Mouse (Mus musculus): ENCODE results near the gene Sorcs2.

Sorcs2 gene

GRCm38 (mm10) chr5:36006586-36006985 lies 391.4 kb downstream of the Sorcs2 start:
- DNase-seq (ENCODE audit: low read depth, low spot score): no peak

DNA sequence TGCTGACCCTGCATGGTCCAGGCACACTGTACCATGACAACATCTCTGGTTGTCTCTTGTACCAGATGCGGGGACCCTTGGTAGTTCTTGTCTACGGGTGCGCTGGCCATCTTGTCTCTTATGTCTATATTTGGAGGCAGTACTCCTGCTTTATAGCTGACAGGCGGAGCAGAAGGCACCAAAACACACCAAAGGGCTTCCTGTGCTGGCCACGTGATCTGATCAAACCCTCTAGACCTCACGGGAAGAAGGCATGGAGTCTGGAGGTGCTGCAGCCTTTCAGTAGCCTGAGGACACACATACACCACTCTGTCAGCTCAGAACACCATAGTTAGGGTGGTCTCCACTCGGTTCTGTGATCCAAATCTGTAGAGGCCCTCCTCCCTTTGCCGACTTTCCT lies 391.8 kb downstream of the Sorcs2 start:
- no peak for DNase-seq (ENCODE audit: low read depth, low spot score)

DNA sequence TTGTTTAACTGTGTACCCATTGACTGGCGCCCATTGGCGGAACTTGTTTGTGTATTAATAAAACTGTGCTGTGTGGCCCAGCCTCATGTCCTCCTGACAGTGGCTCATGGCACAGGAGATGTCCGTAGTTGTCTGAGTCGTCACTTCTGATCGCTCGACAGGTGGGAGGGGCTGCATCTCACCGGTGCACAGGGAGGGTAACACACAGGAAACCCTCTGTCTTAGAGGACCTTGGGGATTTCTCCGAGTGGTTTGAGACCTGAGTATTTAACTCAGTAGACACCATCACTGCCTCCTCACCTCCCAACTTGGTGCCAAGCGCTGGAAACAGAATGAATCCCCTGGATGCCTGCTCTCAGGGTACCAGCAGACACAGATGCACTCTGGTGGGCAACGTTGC lies 394.1 kb downstream of the Sorcs2 start:
- DNase-seq (ENCODE audit: low read depth, low spot score): no peak

- DNase-seq (ENCODE audit: low read depth, low spot score): peak; percentile 17
These were observed 407.8 kb downstream of the Sorcs2 start for GRCm38 (mm10) chr5:35989986-35990735.

DNA sequence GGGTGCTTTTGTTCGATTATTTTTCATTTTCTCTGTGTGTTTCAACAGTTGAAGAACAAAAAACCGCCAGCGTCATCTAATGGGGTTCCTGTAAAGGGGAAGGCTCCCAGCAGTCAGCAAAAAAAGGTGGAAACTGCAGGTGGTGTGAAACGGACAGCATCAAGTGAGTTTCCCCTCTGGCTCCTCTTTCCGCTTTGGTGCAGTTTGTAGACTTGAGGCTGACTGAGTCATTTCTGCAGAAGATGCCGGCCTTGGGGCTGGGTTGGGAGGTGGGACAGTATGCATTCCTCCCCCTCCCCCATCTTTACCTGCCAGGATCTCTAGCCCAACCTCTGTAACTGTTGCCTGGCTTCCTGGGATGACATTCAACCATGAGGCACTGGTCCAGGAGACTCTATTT lies 408.4 kb downstream of the Sorcs2 start:
- DNase-seq (ENCODE audit: low read depth, low spot score): no peak

DNA sequence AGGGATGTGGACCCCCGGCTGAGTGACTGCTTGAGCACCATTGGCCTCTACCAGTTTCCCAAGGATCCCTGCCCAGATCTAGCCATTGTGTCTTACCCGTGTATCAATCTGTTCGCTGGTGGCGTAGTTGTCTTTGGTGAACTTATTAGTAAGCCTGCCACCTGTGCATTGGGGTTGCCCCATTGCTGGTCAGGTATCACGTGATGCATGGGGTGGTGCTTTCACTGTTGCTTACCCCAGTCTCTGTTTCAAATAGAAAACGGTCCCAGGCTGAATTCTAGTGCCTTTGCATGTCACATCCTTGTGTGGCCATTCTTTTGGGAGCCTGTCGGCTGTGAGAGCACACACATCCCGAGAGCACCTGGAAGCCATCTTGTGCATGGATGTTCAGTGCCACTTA lies 409.9 kb downstream of the Sorcs2 start:
- no peak for DNase-seq (ENCODE audit: low read depth, low spot score)

- no peak for DNase-seq (ENCODE audit: low read depth, low spot score)
These were observed 412.3 kb downstream of the Sorcs2 start for GRCm38 (mm10) chr5:35985611-35986010.

DNA sequence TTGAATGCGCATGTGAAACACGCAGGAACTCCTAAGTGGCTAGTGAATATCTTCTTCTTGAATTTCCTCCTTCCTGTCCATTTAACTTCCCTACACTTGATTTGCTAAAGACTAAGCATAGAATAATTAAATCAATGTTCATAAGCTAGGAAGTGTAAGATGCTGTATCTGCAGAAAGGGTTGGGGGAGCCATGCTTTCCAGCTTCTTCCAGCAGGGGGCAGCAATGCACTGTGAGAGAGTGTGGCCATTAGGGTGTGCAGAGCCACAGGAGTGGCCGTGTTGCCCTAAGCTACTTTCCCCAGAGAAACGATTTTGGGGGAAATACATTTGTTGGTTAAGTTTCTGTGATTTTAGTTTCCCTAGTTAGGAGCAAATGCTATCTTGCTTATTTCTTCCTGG lies 416.0 kb downstream of the Sorcs2 start:
- DNase-seq (ENCODE audit: low read depth, low spot score): peak; percentile 54

DNA sequence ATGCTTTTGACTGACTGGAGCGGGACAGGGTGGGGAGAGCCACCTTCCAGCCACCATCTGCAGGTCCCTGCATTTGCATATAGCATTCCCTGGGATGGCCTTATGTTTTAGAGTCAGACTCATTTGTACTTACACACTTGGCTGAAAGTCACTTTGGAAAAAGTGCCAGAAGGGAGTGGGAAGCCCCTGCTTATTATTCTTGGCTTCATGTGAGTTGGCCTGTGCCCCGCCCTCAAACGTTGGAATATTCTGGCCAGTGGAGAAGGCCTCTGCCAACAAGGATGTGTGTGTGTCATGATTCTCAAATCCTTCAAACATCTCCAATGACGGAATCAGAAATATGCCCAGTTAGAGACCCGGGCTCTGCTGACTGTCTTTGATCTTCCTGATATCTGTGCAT lies 416.6 kb downstream of the Sorcs2 start:
- DNase-seq (ENCODE audit: low read depth, low spot score): no peak

GRCm38 (mm10) chr5:35980542-35980941 lies 417.4 kb downstream of the Sorcs2 start:
- no peak for DNase-seq (ENCODE audit: low read depth, low spot score)

- peak; percentile 59 for DNase-seq (ENCODE audit: low read depth, low spot score)
These were observed 422.3 kb downstream of the Sorcs2 start for GRCm38 (mm10) chr5:35975681-35976080.

- DNase-seq (ENCODE audit: low read depth, low spot score): no peak
These were observed 423.7 kb downstream of the Sorcs2 start for GRCm38 (mm10) chr5:35974265-35974664.

DNA sequence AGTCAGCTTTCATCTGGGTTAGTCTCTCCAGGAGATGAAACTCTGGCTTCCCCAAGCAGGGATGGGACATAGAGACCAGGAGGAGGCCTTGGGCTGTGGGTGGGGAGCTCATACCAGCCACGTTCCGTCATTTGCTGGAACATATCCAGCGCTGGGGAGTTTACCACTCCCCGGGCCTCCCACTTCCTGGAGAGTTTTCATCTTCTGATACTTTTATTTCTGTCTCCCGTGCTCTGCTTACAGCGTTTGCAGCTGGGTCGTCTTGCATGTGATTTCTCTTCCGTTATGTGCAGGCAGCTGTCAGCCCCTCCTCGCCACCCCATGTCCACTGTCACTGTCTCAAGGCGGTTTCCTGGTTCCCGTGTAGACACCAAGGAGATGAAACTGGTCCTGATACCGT lies 424.1 kb downstream of the Sorcs2 start:
- DNase-seq (ENCODE audit: low read depth, low spot score): no peak

- DNase-seq (ENCODE audit: low read depth, low spot score): no peak
These were observed 425.2 kb downstream of the Sorcs2 start for GRCm38 (mm10) chr5:35972739-35973138.

DNA sequence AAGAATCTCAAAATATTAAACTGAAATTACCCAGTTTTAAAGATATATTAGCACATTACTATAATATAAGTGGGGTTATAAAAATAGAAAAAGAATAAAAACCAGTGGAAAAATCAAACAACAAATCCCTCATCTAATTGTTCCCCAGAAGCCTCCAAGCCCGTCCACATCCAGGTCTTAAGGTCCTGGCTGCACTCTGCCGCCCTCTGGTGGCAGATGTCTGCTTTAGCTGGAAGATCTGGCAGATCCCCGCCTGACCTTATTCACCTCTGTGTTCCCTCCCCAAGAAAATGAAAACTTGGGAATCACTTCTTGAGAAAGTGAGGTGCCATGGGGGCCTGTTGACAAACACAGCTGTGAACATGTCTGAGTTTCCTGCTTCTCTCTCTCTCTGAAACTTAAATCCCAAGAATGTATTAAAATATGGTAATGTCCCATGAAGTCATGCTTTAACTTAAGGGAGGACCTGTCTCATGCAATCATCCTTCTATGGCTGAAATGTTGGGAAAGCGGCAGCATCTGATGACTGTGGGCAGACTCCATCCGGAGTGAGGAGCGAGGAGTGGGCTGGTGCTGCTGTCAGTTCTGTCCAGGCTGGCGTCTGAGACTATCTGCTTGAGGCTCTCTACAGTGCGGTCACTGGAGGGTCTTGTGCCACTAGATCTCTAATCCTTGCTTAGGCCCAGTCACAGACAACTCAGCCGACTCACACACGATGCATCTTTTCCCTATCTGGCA lies 425.9 kb downstream of the Sorcs2 start:
- DNase-seq (ENCODE audit: low read depth, low spot score): peak; percentile 74

DNA sequence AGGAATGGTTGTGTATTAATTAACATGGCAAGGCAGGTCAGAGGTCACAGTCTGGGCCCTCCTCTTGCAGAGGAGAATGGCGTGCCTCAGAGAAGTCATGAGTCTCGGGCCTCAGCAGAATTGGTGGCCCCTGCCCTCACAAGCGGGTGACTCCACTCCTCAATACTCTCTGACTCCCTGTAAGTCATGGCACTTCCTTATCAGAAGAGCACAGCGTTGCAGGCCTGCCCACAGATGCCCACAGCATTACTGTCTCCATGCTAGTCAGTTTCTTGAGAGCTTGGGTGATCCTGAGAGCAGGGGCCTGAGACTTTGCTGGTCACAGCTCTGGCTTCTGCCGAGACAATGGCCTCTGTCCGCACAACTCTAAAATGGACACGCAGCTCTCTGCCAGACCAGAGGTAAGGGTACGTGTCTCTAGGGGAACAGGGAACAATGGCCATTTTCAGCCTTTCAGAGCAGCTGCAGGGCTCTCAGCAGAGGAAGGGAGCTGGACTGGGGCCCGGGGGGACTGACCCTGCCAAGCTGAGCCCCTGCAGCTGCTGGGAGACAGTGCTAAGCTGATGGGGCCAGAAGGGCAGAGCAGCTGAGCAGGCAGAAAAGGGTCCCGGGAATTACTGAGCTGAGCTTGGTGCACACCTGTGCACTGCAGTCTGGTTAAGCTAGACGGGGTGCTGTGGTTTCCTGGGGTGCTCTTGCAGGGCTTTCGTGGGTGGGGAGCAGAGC lies 427.4 kb downstream of the Sorcs2 start:
- no peak for DNase-seq (ENCODE audit: low read depth, low spot score)

- no peak for DNase-seq (ENCODE audit: low read depth, low spot score)
These were observed 428.1 kb downstream of the Sorcs2 start for GRCm38 (mm10) chr5:35969857-35970256.

Data from ES-CJ7 (cell line).